Mouse (Mus musculus): Measurements from ENCODE around the gene Zmiz1. TPM values are rescaled to one million over a fixed set of nuclear protein-coding genes. Genes with fewer than 3 reads are reported as not detected.
A peak's percentile ranks its signal among the peaks of the same experiment; 100 is the strongest.

The Zmiz1 gene
- polyA plus RNA-seq, 1 experiment from 2014 or later: 6.1 TPM

GRCm38 (mm10) chr14:25483285-25483684 is 24.3 kb downstream of the Zmiz1 start:
- ATAC-seq (ENCODE audit: low read depth): no peak
- H3K4me2 ChIP-seq (ENCODE audit: low read depth, low read length): no peak overlapping the region
- no peak overlapping the region for H3K9ac ChIP-seq (ENCODE audit: low read depth, low read length)
- H3K4me3 ChIP-seq (ENCODE audit: low read depth, low read length): no peak overlapping the region
- WGBS (ENCODE audit: insufficient replicate concordance): 56% methylated on average over 2 of the region's 2 CpGs
- no peak overlapping the region for H3K27ac ChIP-seq (ENCODE audit: low read length)
- H3K36me3 ChIP-seq (ENCODE audit: control insufficient read depth, insufficient read depth): no peaks in the 10 kb centered on the region
- H3K27me3 ChIP-seq (ENCODE audit: control insufficient read depth, insufficient read depth, low read depth, low read length): no peaks in the 10 kb centered on the region
- peaks cover 85% of the 10 kb centered on the region for H3K4me1 ChIP-seq (ENCODE audit: control insufficient read depth, low read depth, low read length)
- no peaks in the 10 kb centered on the region for H3K9me3 ChIP-seq (replicated peaks; ENCODE audit: control insufficient read depth, low read length)

GRCm38 (mm10) chr14:25484049-25484448 is 25.1 kb downstream of the Zmiz1 start:
- Histone ChIP-seq H3K27ac (ENCODE audit: low read length) (no peak overlapping the region; the same call in 1 of the 2 replicates), H3K4me2 (ENCODE audit: low read depth, low read length) (no peak overlapping the region), H3K4me1 (ENCODE audit: control insufficient read depth, low read depth, low read length) (peaks cover 89% of the 10 kb centered on the region), H3K9me3 (replicated peaks; ENCODE audit: control insufficient read depth, low read length) (no peaks in the 10 kb centered on the region), H3K27me3 (ENCODE audit: control insufficient read depth, insufficient read depth, low read depth, low read length) (no peaks in the 10 kb centered on the region), H3K9ac (ENCODE audit: low read depth, low read length) (no peak overlapping the region), H3K36me3 (ENCODE audit: control insufficient read depth, insufficient read depth) (no peaks in the 10 kb centered on the region), H3K4me3 (ENCODE audit: low read depth, low read length) (no peak overlapping the region)
- no peak for ATAC-seq (ENCODE audit: low read depth)
- 38% methylated on average over 5 of the region's 5 CpGs for WGBS (ENCODE audit: insufficient replicate concordance)

- Histone ChIP-seq H3K27ac (ENCODE audit: low read length) (no peak overlapping the region), H3K9ac (ENCODE audit: low read depth, low read length) (no peak overlapping the region)
These were observed 27.2 kb downstream of the Zmiz1 start for GRCm38 (mm10) chr14:25486220-25486619.

GRCm38 (mm10) chr14:25486742-25487469 is 27.9 kb downstream of the Zmiz1 start:
- 58% methylated on average over 9 of the region's 9 CpGs for WGBS (ENCODE audit: insufficient replicate concordance)
- ATAC-seq (ENCODE audit: low read depth): no peak
- Histone ChIP-seq H3K36me3 (ENCODE audit: control insufficient read depth, insufficient read depth) (no peaks in the 10 kb centered on the region), H3K27me3 (ENCODE audit: control insufficient read depth, insufficient read depth, low read depth, low read length) (no peaks in the 10 kb centered on the region), H3K4me3 (ENCODE audit: low read depth, low read length) (no peak overlapping the region), H3K9me3 (replicated peaks; ENCODE audit: control insufficient read depth, low read length) (no peaks in the 10 kb centered on the region), H3K4me2 (ENCODE audit: low read depth, low read length) (no peak overlapping the region), H3K9ac (ENCODE audit: low read depth, low read length) (0 out of 2 replicates have a peak overlapping the region, but pooled peaks have one; percentile 4), H3K4me1 (ENCODE audit: control insufficient read depth, low read depth, low read length) (peaks cover 77% of the 10 kb centered on the region), H3K27ac (ENCODE audit: low read length) (peak overlapping the region; percentile 63)

More at GRCm38 (mm10) chr14:25486220-25486619, 27.2 kb downstream of the Zmiz1 start:
- no peaks in the 10 kb centered on the region for H3K27me3 ChIP-seq (ENCODE audit: control insufficient read depth, insufficient read depth, low read depth, low read length)
- no peak for ATAC-seq (ENCODE audit: low read depth)
- H3K4me1 ChIP-seq (ENCODE audit: control insufficient read depth, low read depth, low read length): peaks cover 77% of the 10 kb centered on the region
- H3K4me2 ChIP-seq (ENCODE audit: low read depth, low read length): no peak overlapping the region
- 77% methylated on average over 2 of the region's 2 CpGs for WGBS (ENCODE audit: insufficient replicate concordance)
- H3K36me3 ChIP-seq (ENCODE audit: control insufficient read depth, insufficient read depth): no peaks in the 10 kb centered on the region
- H3K9me3 ChIP-seq (replicated peaks; ENCODE audit: control insufficient read depth, low read length): no peaks in the 10 kb centered on the region
- no peak overlapping the region for H3K4me3 ChIP-seq (ENCODE audit: low read depth, low read length)

- WGBS (ENCODE audit: insufficient replicate concordance): 61% methylated on average over 7 of the region's 7 CpGs
- peaks cover 77% of the 10 kb centered on the region for H3K4me1 ChIP-seq (ENCODE audit: control insufficient read depth, low read depth, low read length)
- H3K27me3 ChIP-seq (ENCODE audit: control insufficient read depth, insufficient read depth, low read depth, low read length): no peaks in the 10 kb centered on the region
- no peaks in the 10 kb centered on the region for H3K36me3 ChIP-seq (ENCODE audit: control insufficient read depth, insufficient read depth)
- H3K4me3 ChIP-seq (ENCODE audit: low read depth, low read length): no peak overlapping the region
- H3K9ac ChIP-seq (ENCODE audit: low read depth, low read length): peak overlapping the region; percentile 21; the same call in 1 of the 2 replicates
- peak overlapping the region; percentile 63 for H3K27ac ChIP-seq (ENCODE audit: low read length)
- H3K9me3 ChIP-seq (replicated peaks; ENCODE audit: control insufficient read depth, low read length): no peaks in the 10 kb centered on the region
- H3K4me2 ChIP-seq (ENCODE audit: low read depth, low read length): no peak overlapping the region
- ATAC-seq (ENCODE audit: low read depth): peak; percentile 30; the same call in 1 of the 2 replicates
These were observed 28.5 kb downstream of the Zmiz1 start for GRCm38 (mm10) chr14:25487470-25487955.

- H3K9me3 ChIP-seq (replicated peaks; ENCODE audit: control insufficient read depth, low read length): no peaks in the 10 kb centered on the region
- peaks cover 77% of the 10 kb centered on the region for H3K4me1 ChIP-seq (ENCODE audit: control insufficient read depth, low read depth, low read length)
- no peak overlapping the region for H3K4me2 ChIP-seq (ENCODE audit: low read depth, low read length)
- peak; percentile 43 for ATAC-seq (ENCODE audit: low read depth)
- peak overlapping the region; percentile 63 for H3K27ac ChIP-seq (ENCODE audit: low read length)
- WGBS (ENCODE audit: insufficient replicate concordance): 37% methylated on average over 6 of the region's 6 CpGs
- H3K4me3 ChIP-seq (ENCODE audit: low read depth, low read length): no peak overlapping the region
- H3K27me3 ChIP-seq (ENCODE audit: control insufficient read depth, insufficient read depth, low read depth, low read length): no peaks in the 10 kb centered on the region
- H3K9ac ChIP-seq (ENCODE audit: low read depth, low read length): 0 out of 2 replicates have a peak overlapping the region, but pooled peaks have one; percentile 4
- H3K36me3 ChIP-seq (ENCODE audit: control insufficient read depth, insufficient read depth): no peaks in the 10 kb centered on the region
These were observed 29.2 kb downstream of the Zmiz1 start for GRCm38 (mm10) chr14:25488097-25488613.

- no peak overlapping the region for H3K9ac ChIP-seq (ENCODE audit: low read depth, low read length)
- ATAC-seq (ENCODE audit: low read depth): peak; percentile 63
- H3K4me3 ChIP-seq (ENCODE audit: low read depth, low read length): no peak overlapping the region
- 0 out of 2 replicates have a peak overlapping the region, but pooled peaks have one; percentile 22 for H3K27ac ChIP-seq (ENCODE audit: low read length)
- WGBS (ENCODE audit: insufficient replicate concordance): 60% methylated on average over 6 of the region's 6 CpGs
- no peaks in the 10 kb centered on the region for H3K36me3 ChIP-seq (ENCODE audit: control insufficient read depth, insufficient read depth)
- H3K4me2 ChIP-seq (ENCODE audit: low read depth, low read length): no peak overlapping the region
- H3K27me3 ChIP-seq (ENCODE audit: control insufficient read depth, insufficient read depth, low read depth, low read length): no peaks in the 10 kb centered on the region
- H3K4me1 ChIP-seq (ENCODE audit: control insufficient read depth, low read depth, low read length): peaks cover 77% of the 10 kb centered on the region
- H3K9me3 ChIP-seq (replicated peaks; ENCODE audit: control insufficient read depth, low read length): no peaks in the 10 kb centered on the region
These were observed 30.5 kb downstream of the Zmiz1 start for GRCm38 (mm10) chr14:25489336-25490078.

GRCm38 (mm10) chr14:25491961-25492360 is 33.0 kb downstream of the Zmiz1 start:
- Histone ChIP-seq H3K36me3 (ENCODE audit: control insufficient read depth, insufficient read depth) (no peaks in the 10 kb centered on the region), H3K9ac (ENCODE audit: low read depth, low read length) (no peak overlapping the region), H3K27ac (ENCODE audit: low read length) (no peak overlapping the region), H3K4me1 (ENCODE audit: control insufficient read depth, low read depth, low read length) (peaks cover 82% of the 10 kb centered on the region), H3K27me3 (ENCODE audit: control insufficient read depth, insufficient read depth, low read depth, low read length) (no peaks in the 10 kb centered on the region), H3K4me3 (ENCODE audit: low read depth, low read length) (no peak overlapping the region), H3K4me2 (ENCODE audit: low read depth, low read length) (no peak overlapping the region), H3K9me3 (replicated peaks; ENCODE audit: control insufficient read depth, low read length) (no peaks in the 10 kb centered on the region)
- WGBS (ENCODE audit: insufficient replicate concordance): 63% methylated on average over 5 of the region's 5 CpGs
- no peak for ATAC-seq (ENCODE audit: low read depth)

All from liver, embryonic 16.5 days (tissue).